Mouse (Mus musculus) cerebellum, adult (tissue): ENCODE data around the gene Rngtt.
"Not testable (repeated sequence)": the region's sequence is repeated elsewhere in the genome, so short reads cannot be mapped to it uniquely, and the experiment has no call there.

Experiments
- ATAC-seq: cut with Nextera tagmentation; 2 replicates; pipeline ENCODE4 v1.9.2; 2017; ENCODE audit warnings: mild to moderate bottlenecking, moderate library complexity, mixed read lengths; ENCODE audit not compliant: insufficient number of reproducible peaks, low FRiP score, low TSS enrichment

Rngtt gene

GRCm38 (mm10) chr4:33307146-33307545, 3.0 kb upstream of the Rngtt start:
- ATAC-seq: no peak

- no peak for ATAC-seq
These were observed 828 bp downstream of the Rngtt start for GRCm38 (mm10) chr4:33310840-33311437.

- not testable (repeated sequence) for ATAC-seq
These were observed 4.0 kb downstream of the Rngtt start for GRCm38 (mm10) chr4:33314150-33314549.

- no peak for ATAC-seq
These were observed 5.7 kb downstream of the Rngtt start for GRCm38 (mm10) chr4:33315840-33316239.

- no peak for ATAC-seq
These were observed 21.0 kb downstream of the Rngtt start for GRCm38 (mm10) chr4:33331147-33331546.

- ATAC-seq: no peak
These were observed 22.9 kb downstream of the Rngtt start for GRCm38 (mm10) chr4:33332956-33333455.

- no peak for ATAC-seq
These were observed 27.9 kb downstream of the Rngtt start for GRCm38 (mm10) chr4:33337999-33338398.

- no peak for ATAC-seq
These were observed 33.0 kb downstream of the Rngtt start for GRCm38 (mm10) chr4:33342877-33343731.

- ATAC-seq: no peak
These were observed 33.6 kb downstream of the Rngtt start for GRCm38 (mm10) chr4:33343732-33344057.

- no peak for ATAC-seq
These were observed 53.3 kb downstream of the Rngtt start for GRCm38 (mm10) chr4:33363451-33363850.

- ATAC-seq: no peak
These were observed 64.8 kb downstream of the Rngtt start for GRCm38 (mm10) chr4:33374916-33375315.

- ATAC-seq: no peak
These were observed 67.5 kb downstream of the Rngtt start for GRCm38 (mm10) chr4:33377642-33378041.

- ATAC-seq: no peak
These were observed 68.8 kb downstream of the Rngtt start for GRCm38 (mm10) chr4:33378894-33379293.

GRCm38 (mm10) chr4:33388899-33389298, 78.8 kb downstream of the Rngtt start:
- ATAC-seq: no peak

GRCm38 (mm10) chr4:33390660-33391059, 80.5 kb downstream of the Rngtt start:
- ATAC-seq: no peak

- ATAC-seq: no peak
These were observed 83.3 kb downstream of the Rngtt start for GRCm38 (mm10) chr4:33393437-33393836.

GRCm38 (mm10) chr4:33396222-33397176, 86.4 kb downstream of the Rngtt start:
- ATAC-seq: peak; percentile 83

- no peak for ATAC-seq
These were observed 95.7 kb downstream of the Rngtt start for GRCm38 (mm10) chr4:33405723-33406293.

GRCm38 (mm10) chr4:33413791-33414190, 103.7 kb downstream of the Rngtt start:
- ATAC-seq: no peak

- ATAC-seq: no peak
These were observed 104.7 kb downstream of the Rngtt start for GRCm38 (mm10) chr4:33414781-33415180.
